Mouse (Mus musculus): ENCODE results near the gene Gm49711. TPM values are rescaled to one million over a fixed set of nuclear protein-coding genes. Genes with fewer than 3 reads are reported as not detected.

Gene Gm49711
- polyA plus RNA-seq, 1 experiment from 2014 or later: 0.25 TPM

DNA sequence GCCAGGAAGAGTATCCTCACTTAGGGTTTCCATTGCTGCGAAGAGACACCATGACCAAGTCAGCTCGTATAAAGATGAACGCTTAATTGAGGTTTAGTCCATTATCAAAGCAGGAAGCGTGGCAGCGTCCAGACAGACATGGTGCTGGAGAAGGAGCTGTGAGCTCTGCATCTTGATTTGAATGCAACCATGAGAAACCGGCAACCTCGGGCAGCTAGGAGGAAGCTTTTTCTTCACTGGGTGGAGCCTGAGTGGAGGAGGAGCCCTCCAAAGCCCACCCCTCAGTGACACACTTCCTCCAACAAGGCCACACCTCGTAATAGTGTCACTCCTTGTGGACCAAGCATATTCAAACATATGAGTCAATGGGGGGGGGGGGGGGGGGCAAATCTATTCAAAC lies 71.7 kb downstream of the Gm49711 start:
- no peak overlapping the region for H3K4me3 ChIP-seq (replicated peaks; ENCODE audit: low read length)
- no peaks in the 10 kb centered on the region for H3K27me3 ChIP-seq (replicated peaks; ENCODE audit: control insufficient read depth, insufficient read depth, low read length)
- no peaks in the 10 kb centered on the region for H3K4me1 ChIP-seq (replicated peaks; ENCODE audit: control insufficient read depth, insufficient read depth, low read length)
- ATAC-seq: no peak
- no peak overlapping the region for H3K4me2 ChIP-seq (ENCODE audit: low read length)
- WGBS: 92% methylated on average over 8 of the region's 8 CpGs
- no peaks in the 10 kb centered on the region for H3K36me3 ChIP-seq (ENCODE audit: control insufficient read depth, insufficient read depth)
- no peak overlapping the region for H3K9ac ChIP-seq (replicated peaks; ENCODE audit: low read depth, low read length)
- peaks cover 1% of the 10 kb centered on the region; the same call in 1 of the 2 replicates for H3K9me3 ChIP-seq (ENCODE audit: control insufficient read depth, low read length)
- H3K27ac ChIP-seq (ENCODE audit: low read length): no peak overlapping the region

DNA sequence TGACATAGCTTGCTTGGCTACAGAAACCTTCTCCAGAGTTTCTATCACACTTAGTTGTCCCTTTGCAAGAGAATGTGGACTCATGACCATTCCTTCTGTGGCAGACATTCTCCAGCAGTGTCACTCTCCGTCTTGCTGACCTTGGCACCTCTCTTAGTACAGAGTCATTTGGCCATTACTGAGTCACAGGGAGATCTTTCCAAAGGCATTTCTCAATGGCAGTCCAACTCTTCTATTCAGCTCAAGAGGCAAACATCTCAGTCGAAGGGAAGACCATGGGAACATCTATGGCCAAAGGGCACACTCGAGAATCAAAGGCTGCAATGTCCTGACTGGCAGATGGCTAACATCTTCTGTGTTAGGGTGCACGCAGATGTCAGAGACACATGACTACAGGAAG lies 74.4 kb downstream of the Gm49711 start:
- H3K27me3 ChIP-seq (replicated peaks; ENCODE audit: control insufficient read depth, insufficient read depth, low read length): no peaks in the 10 kb centered on the region
- ATAC-seq: no peak
- no peak overlapping the region for H3K4me3 ChIP-seq (replicated peaks; ENCODE audit: low read length)
- no peak overlapping the region for H3K9ac ChIP-seq (replicated peaks; ENCODE audit: low read depth, low read length)
- no peak overlapping the region for H3K4me2 ChIP-seq (ENCODE audit: low read length)
- no peaks in the 10 kb centered on the region for H3K36me3 ChIP-seq (ENCODE audit: control insufficient read depth, insufficient read depth)
- H3K4me1 ChIP-seq (replicated peaks; ENCODE audit: control insufficient read depth, insufficient read depth, low read length): no peaks in the 10 kb centered on the region
- WGBS: 95% methylated on average over 4 of the region's 4 CpGs
- no peaks in the 10 kb centered on the region for H3K9me3 ChIP-seq (ENCODE audit: control insufficient read depth, low read length)
- H3K27ac ChIP-seq (ENCODE audit: low read length): no peak overlapping the region

DNA sequence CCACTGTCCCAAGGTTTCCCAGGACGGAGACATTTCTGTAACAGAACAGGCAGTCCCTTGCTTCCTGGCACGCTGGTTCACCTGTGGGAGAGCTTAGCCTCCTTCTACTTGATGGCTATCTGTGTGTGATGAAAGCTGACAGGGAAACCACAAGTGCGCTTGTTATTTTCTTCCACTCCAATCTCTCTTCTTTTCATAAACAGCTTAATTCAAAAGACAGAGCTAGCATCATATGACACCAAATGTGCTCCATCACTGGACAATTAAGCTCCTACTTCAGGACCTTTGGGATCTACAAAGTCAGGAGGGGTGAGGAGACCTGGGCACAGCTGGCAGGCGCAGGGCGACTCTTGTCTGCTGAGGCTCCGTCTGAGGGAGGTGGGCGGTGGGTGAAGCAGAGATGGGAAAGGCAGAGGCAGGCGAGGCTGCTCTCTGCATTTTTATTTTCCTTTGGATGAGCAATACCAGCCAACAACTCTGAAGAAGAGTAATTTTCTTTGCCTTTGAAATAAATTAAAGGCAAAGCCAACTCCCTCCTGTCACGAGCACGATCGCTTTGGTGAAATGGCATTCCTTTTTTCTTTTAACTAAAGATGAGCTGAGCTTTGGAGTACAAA lies 76.1 kb downstream of the Gm49711 start:
- no peak overlapping the region for H3K4me2 ChIP-seq (ENCODE audit: low read length)
- no peak overlapping the region for H3K4me3 ChIP-seq (replicated peaks; ENCODE audit: low read length)
- no peaks in the 10 kb centered on the region for H3K9me3 ChIP-seq (ENCODE audit: control insufficient read depth, low read length)
- H3K9ac ChIP-seq (replicated peaks; ENCODE audit: low read depth, low read length): no peak overlapping the region
- H3K4me1 ChIP-seq (replicated peaks; ENCODE audit: control insufficient read depth, insufficient read depth, low read length): no peaks in the 10 kb centered on the region; the same call in 1 of the 2 replicates
- ATAC-seq: no peak
- WGBS: 85% methylated on average over 11 of the region's 11 CpGs
- no peaks in the 10 kb centered on the region for H3K27me3 ChIP-seq (replicated peaks; ENCODE audit: control insufficient read depth, insufficient read depth, low read length)
- H3K27ac ChIP-seq (ENCODE audit: low read length): no peak overlapping the region
- H3K36me3 ChIP-seq (ENCODE audit: control insufficient read depth, insufficient read depth): no peaks in the 10 kb centered on the region

- H3K9me3 ChIP-seq (ENCODE audit: control insufficient read depth, low read length): no peaks in the 10 kb centered on the region
- 98% methylated on average over 11 of the region's 15 CpGs for WGBS
- no peak for ATAC-seq
- H3K4me3 ChIP-seq (replicated peaks; ENCODE audit: low read length): no peak overlapping the region
- H3K4me2 ChIP-seq (ENCODE audit: low read length): no peak overlapping the region
- H3K9ac ChIP-seq (replicated peaks; ENCODE audit: low read depth, low read length): no peak overlapping the region
- H3K36me3 ChIP-seq (ENCODE audit: control insufficient read depth, insufficient read depth): no peaks in the 10 kb centered on the region
- no peak overlapping the region for H3K27ac ChIP-seq (ENCODE audit: low read length)
- H3K4me1 ChIP-seq (replicated peaks; ENCODE audit: control insufficient read depth, insufficient read depth, low read length): peaks cover 5% of the 10 kb centered on the region; the same call in 1 of the 2 replicates
- H3K27me3 ChIP-seq (replicated peaks; ENCODE audit: control insufficient read depth, insufficient read depth, low read length): no peaks in the 10 kb centered on the region
Measured at GRCm38 (mm10) chr16:92136275-92136674, 78.2 kb downstream of the Gm49711 start.

GRCm38 (mm10) chr16:92139386-92140261 lies 81.5 kb downstream of the Gm49711 start:
- Histone ChIP-seq H3K27me3 (replicated peaks; ENCODE audit: control insufficient read depth, insufficient read depth, low read length) (no peaks in the 10 kb centered on the region), H3K9me3 (ENCODE audit: control insufficient read depth, low read length) (no peaks in the 10 kb centered on the region), H3K4me2 (ENCODE audit: low read length) (no peak overlapping the region), H3K27ac (ENCODE audit: low read length) (no peak overlapping the region), H3K36me3 (ENCODE audit: control insufficient read depth, insufficient read depth) (no peaks in the 10 kb centered on the region), H3K4me1 (replicated peaks; ENCODE audit: control insufficient read depth, insufficient read depth, low read length) (peaks cover 5% of the 10 kb centered on the region; the same call in 1 of the 2 replicates), H3K4me3 (replicated peaks; ENCODE audit: low read length) (no peak overlapping the region), H3K9ac (replicated peaks; ENCODE audit: low read depth, low read length) (no peak overlapping the region)
- 28% methylated on average over 15 of the region's 15 CpGs for WGBS
- no peak for ATAC-seq

DNA sequence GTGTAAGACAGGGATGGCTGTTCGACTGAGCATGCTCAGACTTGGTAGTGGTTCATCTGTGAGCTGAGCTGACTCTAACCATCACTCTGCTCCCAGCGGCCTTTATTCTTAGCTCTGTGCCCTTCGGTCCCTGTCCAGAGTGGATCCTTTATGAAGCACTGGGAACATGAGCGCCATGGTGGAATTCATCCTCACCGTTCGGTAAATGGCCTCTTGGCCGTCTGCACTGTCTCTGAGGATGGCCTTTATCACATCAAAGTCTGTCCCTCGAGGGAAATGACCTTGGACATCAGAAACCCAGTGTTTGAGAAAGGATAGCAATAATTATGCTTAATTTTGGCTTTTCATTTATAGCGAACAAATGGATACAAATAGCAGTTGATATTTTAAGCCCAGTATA lies 82.2 kb downstream of the Gm49711 start:
- Histone ChIP-seq H3K9me3 (ENCODE audit: control insufficient read depth, low read length) (no peaks in the 10 kb centered on the region), H3K4me2 (ENCODE audit: low read length) (no peak overlapping the region), H3K4me1 (replicated peaks; ENCODE audit: control insufficient read depth, insufficient read depth, low read length) (peaks cover 5% of the 10 kb centered on the region; the same call in 1 of the 2 replicates), H3K27me3 (replicated peaks; ENCODE audit: control insufficient read depth, insufficient read depth, low read length) (no peaks in the 10 kb centered on the region), H3K4me3 (replicated peaks; ENCODE audit: low read length) (no peak overlapping the region), H3K9ac (replicated peaks; ENCODE audit: low read depth, low read length) (no peak overlapping the region), H3K27ac (ENCODE audit: low read length) (no peak overlapping the region), H3K36me3 (ENCODE audit: control insufficient read depth, insufficient read depth) (no peaks in the 10 kb centered on the region)
- no peak for ATAC-seq
- 67% methylated on average over 9 of the region's 9 CpGs for WGBS

- Histone ChIP-seq H3K27me3 (replicated peaks; ENCODE audit: control insufficient read depth, insufficient read depth, low read length) (no peaks in the 10 kb centered on the region), H3K4me2 (ENCODE audit: low read length) (no peak overlapping the region), H3K36me3 (ENCODE audit: control insufficient read depth, insufficient read depth) (no peaks in the 10 kb centered on the region), H3K27ac (ENCODE audit: low read length) (no peak overlapping the region), H3K4me1 (replicated peaks; ENCODE audit: control insufficient read depth, insufficient read depth, low read length) (peaks cover 5% of the 10 kb centered on the region; the same call in 1 of the 2 replicates), H3K9me3 (ENCODE audit: control insufficient read depth, low read length) (no peaks in the 10 kb centered on the region), H3K9ac (replicated peaks; ENCODE audit: low read depth, low read length) (no peak overlapping the region), H3K4me3 (replicated peaks; ENCODE audit: low read length) (no peak overlapping the region)
- ATAC-seq: no peak
- 81% methylated on average over 12 of the region's 12 CpGs for WGBS
Measured at GRCm38 (mm10) chr16:92141021-92141420, 82.9 kb downstream of the Gm49711 start.

DNA sequence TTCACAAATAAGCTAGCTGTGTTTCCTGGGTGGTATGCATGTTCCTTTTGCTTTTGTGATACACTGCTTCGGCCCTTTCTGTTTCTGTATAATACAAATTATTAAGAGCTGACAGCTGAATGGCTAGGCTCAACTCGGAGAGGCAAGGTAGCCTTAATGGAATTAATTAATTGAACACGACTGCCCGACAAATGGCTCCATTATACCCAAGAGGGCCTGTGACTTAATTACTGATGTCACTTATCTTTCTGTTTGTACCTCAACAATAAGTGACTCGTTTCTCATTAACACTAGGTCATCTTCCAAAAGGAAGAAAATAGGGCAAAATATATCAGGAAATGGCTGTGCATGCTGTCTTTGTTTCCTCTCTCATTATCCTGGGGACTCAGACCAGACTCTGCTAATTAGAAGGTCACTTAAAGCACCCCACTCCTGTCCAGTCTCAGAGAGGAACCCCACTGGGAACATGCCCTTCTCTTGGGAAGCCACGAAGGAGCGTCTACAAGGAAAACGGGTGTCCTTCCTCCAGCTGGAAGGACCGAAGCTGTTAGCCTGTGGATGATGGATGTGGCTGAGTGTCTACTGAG lies 84.4 kb downstream of the Gm49711 start:
- Histone ChIP-seq H3K4me1 (replicated peaks; ENCODE audit: control insufficient read depth, insufficient read depth, low read length) (peaks cover 5% of the 10 kb centered on the region; the same call in 1 of the 2 replicates), H3K4me3 (replicated peaks; ENCODE audit: low read length) (no peak overlapping the region), H3K27ac (ENCODE audit: low read length) (no peak overlapping the region), H3K9ac (replicated peaks; ENCODE audit: low read depth, low read length) (no peak overlapping the region), H3K4me2 (ENCODE audit: low read length) (no peak overlapping the region), H3K36me3 (ENCODE audit: control insufficient read depth, insufficient read depth) (no peaks in the 10 kb centered on the region), H3K9me3 (ENCODE audit: control insufficient read depth, low read length) (no peaks in the 10 kb centered on the region), H3K27me3 (replicated peaks; ENCODE audit: control insufficient read depth, insufficient read depth, low read length) (no peaks in the 10 kb centered on the region)
- no peak for ATAC-seq
- 8% methylated on average over 9 of the region's 9 CpGs for WGBS

DNA sequence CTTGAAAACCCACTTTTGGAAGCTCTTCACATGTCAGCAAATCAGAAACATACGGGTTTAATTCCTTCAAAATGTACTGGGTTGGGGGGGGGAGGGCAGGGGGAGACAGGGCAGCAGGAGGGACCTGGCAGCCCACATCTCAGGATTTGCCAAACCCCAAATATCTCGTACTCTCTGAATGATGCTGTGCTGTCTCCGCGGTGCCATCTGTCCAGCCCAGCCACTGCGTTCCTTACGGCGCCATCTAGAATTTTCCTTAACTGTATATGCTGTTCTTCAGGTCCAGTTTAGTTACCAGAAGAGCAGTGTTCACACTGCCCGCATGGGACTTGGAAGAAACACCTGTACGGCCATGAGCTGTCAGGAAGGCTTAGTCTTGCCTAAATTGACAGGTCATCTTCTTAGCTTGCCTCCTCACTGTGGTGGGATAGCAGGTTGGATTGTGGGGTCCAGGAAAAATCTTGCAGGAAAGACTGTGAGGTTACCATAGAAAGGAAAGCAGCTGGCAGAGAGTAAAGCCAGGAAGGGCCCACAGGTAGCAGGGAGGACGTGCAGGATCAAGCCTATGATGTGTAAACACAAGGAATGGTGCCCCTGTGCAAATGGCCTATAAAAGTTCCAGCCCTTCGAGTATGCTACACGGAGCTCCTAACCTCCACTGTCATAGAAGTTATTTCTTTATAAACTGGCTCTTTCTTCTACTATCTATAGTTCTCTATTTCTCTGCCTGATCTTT lies 89.7 kb downstream of the Gm49711 start:
- Histone ChIP-seq H3K4me3 (replicated peaks; ENCODE audit: low read length) (no peak overlapping the region), H3K9ac (replicated peaks; ENCODE audit: low read depth, low read length) (no peak overlapping the region), H3K36me3 (ENCODE audit: control insufficient read depth, insufficient read depth) (no peaks in the 10 kb centered on the region), H3K4me1 (replicated peaks; ENCODE audit: control insufficient read depth, insufficient read depth, low read length) (no peaks in the 10 kb centered on the region; the same call in 1 of the 2 replicates), H3K9me3 (ENCODE audit: control insufficient read depth, low read length) (no peaks in the 10 kb centered on the region), H3K27ac (ENCODE audit: low read length) (no peak overlapping the region), H3K27me3 (replicated peaks; ENCODE audit: control insufficient read depth, insufficient read depth, low read length) (no peaks in the 10 kb centered on the region), H3K4me2 (ENCODE audit: low read length) (no peak overlapping the region)
- 79% methylated on average over 12 of the region's 12 CpGs for WGBS
- no peak for ATAC-seq

All from forebrain, embryonic 16.5 days (tissue).